Mouse (Mus musculus): ENCODE results near the gene Olfr324. TPM values are rescaled to one million over a fixed set of nuclear protein-coding genes. Genes with fewer than 3 reads are reported as not detected.

Olfr324 gene
- not detected in 2 replicates for total RNA-seq (2015; ENCODE audit: low replicate concordance)
- total RNA-seq (2017; ENCODE audit: low replicate concordance) = not detected in 2 replicates

GRCm38 (mm10) chr11:58594814-58595213 lies at the start of gene Olfr324:
TSS of gene Olfr324 (plus strand) at chr11:58595114.
- no peak for ATAC-seq (replicated peaks; ENCODE audit: low FRiP score, poor library complexity, severe bottlenecking)

GRCm38 (mm10) chr11:58546322-58546721 lies 48.6 kb upstream of the Olfr324 start, which contains the start of gene Olfr329-ps:
TSS of gene Olfr329-ps (minus strand) at chr11:58546422.
- no peak for ATAC-seq (replicated peaks; ENCODE audit: low FRiP score, poor library complexity, severe bottlenecking)

- ATAC-seq (replicated peaks; ENCODE audit: low FRiP score, poor library complexity, severe bottlenecking) = no peak
Measured at GRCm38 (mm10) chr11:58555536-58555935, 39.4 kb upstream of the Olfr324 start, which contains the start of gene Olfr328. TSS of gene Olfr328 (minus strand) at chr11:58555636.

- no peak for ATAC-seq (replicated peaks; ENCODE audit: low FRiP score, poor library complexity, severe bottlenecking)
Measured at GRCm38 (mm10) chr11:58570405-58570804, 24.5 kb upstream of the Olfr324 start, which contains the start of gene Olfr224. TSS of gene Olfr224 (minus strand) at chr11:58570553.

GRCm38 (mm10) chr11:58577430-58577829 lies 17.5 kb upstream of the Olfr324 start, which contains the start of gene Olfr325:
TSS of gene Olfr325 (plus strand) at chr11:58577730.
- ATAC-seq (replicated peaks; ENCODE audit: low FRiP score, poor library complexity, severe bottlenecking) = no peak

- no peak for ATAC-seq (replicated peaks; ENCODE audit: low FRiP score, poor library complexity, severe bottlenecking)
Measured at GRCm38 (mm10) chr11:58578636-58579035, 16.3 kb upstream of the Olfr324 start.

GRCm38 (mm10) chr11:58587898-58588348 lies 7.0 kb upstream of the Olfr324 start:
- peak; percentile 97 for ATAC-seq (replicated peaks; ENCODE audit: low FRiP score, poor library complexity, severe bottlenecking)

- ATAC-seq (replicated peaks; ENCODE audit: low FRiP score, poor library complexity, severe bottlenecking) = no peak
Measured at GRCm38 (mm10) chr11:58588620-58589250, 6.2 kb upstream of the Olfr324 start.

GRCm38 (mm10) chr11:58597837-58598236 lies 2.9 kb downstream of the Olfr324 start:
- ATAC-seq (replicated peaks; ENCODE audit: low FRiP score, poor library complexity, severe bottlenecking) = no peak

- ATAC-seq (replicated peaks; ENCODE audit: low FRiP score, poor library complexity, severe bottlenecking) = no peak
Measured at GRCm38 (mm10) chr11:58602062-58602461, 7.1 kb downstream of the Olfr324 start.

- ATAC-seq (replicated peaks; ENCODE audit: low FRiP score, poor library complexity, severe bottlenecking) = no peak
Measured at GRCm38 (mm10) chr11:58602800-58603560, 8.1 kb downstream of the Olfr324 start.

- no peak for ATAC-seq (replicated peaks; ENCODE audit: low FRiP score, poor library complexity, severe bottlenecking)
Measured at GRCm38 (mm10) chr11:58604688-58605087, 9.8 kb downstream of the Olfr324 start.

GRCm38 (mm10) chr11:58605228-58605627 lies 10.3 kb downstream of the Olfr324 start:
- no peak for ATAC-seq (replicated peaks; ENCODE audit: low FRiP score, poor library complexity, severe bottlenecking)

GRCm38 (mm10) chr11:58606177-58606919 lies 11.4 kb downstream of the Olfr324 start:
- 0 out of 2 replicates have a peak, but pooled peaks have one; percentile 38 for ATAC-seq (replicated peaks; ENCODE audit: low FRiP score, poor library complexity, severe bottlenecking)

- ATAC-seq (replicated peaks; ENCODE audit: low FRiP score, poor library complexity, severe bottlenecking) = no peak
Measured at GRCm38 (mm10) chr11:58607030-58607429, 12.1 kb downstream of the Olfr324 start.

GRCm38 (mm10) chr11:58613359-58613758 lies 18.4 kb downstream of the Olfr324 start:
- no peak for ATAC-seq (replicated peaks; ENCODE audit: low FRiP score, poor library complexity, severe bottlenecking)

GRCm38 (mm10) chr11:58614526-58614925 lies 19.6 kb downstream of the Olfr324 start:
- no peak for ATAC-seq (replicated peaks; ENCODE audit: low FRiP score, poor library complexity, severe bottlenecking)

GRCm38 (mm10) chr11:58615975-58616374 lies 21.1 kb downstream of the Olfr324 start, which contains the start of gene 2210407C18Rik:
TSS of gene 2210407C18Rik (minus strand) at chr11:58616075.
- ATAC-seq (replicated peaks; ENCODE audit: low FRiP score, poor library complexity, severe bottlenecking) = no peak

GRCm38 (mm10) chr11:58618369-58618768 lies 23.5 kb downstream of the Olfr324 start:
- no peak for ATAC-seq (replicated peaks; ENCODE audit: low FRiP score, poor library complexity, severe bottlenecking)

- no peak for ATAC-seq (replicated peaks; ENCODE audit: low FRiP score, poor library complexity, severe bottlenecking)
Measured at GRCm38 (mm10) chr11:58618793-58619192, 23.9 kb downstream of the Olfr324 start.
